Mouse (Mus musculus) hindbrain, postnatal 0 days (tissue): Measurements from ENCODE around the gene Pam. TPM values are rescaled to one million over a fixed set of nuclear protein-coding genes. Genes with fewer than 3 reads are reported as not detected.

Source experiments
- ATAC-seq: fragments of 200-750 bp; cut with Nextera tagmentation; 2 replicates; pipeline ENCODE4 v1.8.0; 2017; ENCODE audit warnings: mild to moderate bottlenecking, moderate TSS enrichment, moderate library complexity
- DNase-seq: peaks from one replicate; pipeline ENCODE4 v3.0.0-alpha.2; 2015; ENCODE audit warnings: low spot score
- H3K27ac ChIP-seq: fragments of 300-500 bp; sonication (generic); 2 replicates; pipeline ENCODE4 v1.5.1; 2014; ENCODE audit warnings: mild to moderate bottlenecking
- H3K27me3 ChIP-seq: fragments of 300-500 bp; sonication (generic); 2 replicates; pipeline ENCODE4 v1.6.1; 2014; ENCODE audit warnings: low read length, mixed read lengths; ENCODE audit not compliant: insufficient read depth
- H3K36me3 ChIP-seq: fragments of 300-500 bp; sonication (generic); 2 replicates; pipeline ENCODE4 v1.6.1; 2014; ENCODE audit warnings: low read length, mixed read lengths; ENCODE audit not compliant: insufficient read depth
- H3K4me1 ChIP-seq: fragments of 300-500 bp; sonication (generic); 2 replicates; pipeline ENCODE4 v1.6.1; 2014; ENCODE audit warnings: antibody characterized with exemption, low read length, mixed read lengths; ENCODE audit not compliant: insufficient read depth
- H3K4me2 ChIP-seq: fragments of 300-500 bp; sonication (generic); 2 replicates; pipeline ENCODE4 v1.6.1; 2014; ENCODE audit warnings: low read depth, mild to moderate bottlenecking, low read length, moderate library complexity, mixed read lengths
- H3K4me3 ChIP-seq: fragments of 300-500 bp; sonication (generic); 2 replicates; pipeline ENCODE4 v1.5.1; 2014; ENCODE audit warnings: low read length
- H3K9ac ChIP-seq: fragments of 300-500 bp; sonication (generic); replicated peaks from 2 replicates; pipeline ENCODE4 v1.6.1; 2014; ENCODE audit warnings: mild to moderate bottlenecking, low read length, moderate library complexity, mixed read lengths
- H3K9me3 ChIP-seq: fragments of 300-500 bp; sonication (generic); 2 replicates; pipeline ENCODE4 v1.6.1; 2016; ENCODE audit warnings: low read length, mixed read lengths
- CTCF ChIP-seq: IDR thresholded peaks from 2 replicates; pipeline ENCODE4 v1.5.1; 2016; ENCODE audit warnings: antibody characterized with exemption, control low read depth, low read depth
- WGBS: fragments of 180-500 bp; shearing (Covaris S2); extraction: QIAGEN DNeasy Blood & Tissue Kit; methylation state at CpG from one replicate; pipeline ENCODE4 v1.1.7; 2014; 5-methylcytosine and 5-hydroxymethylcytosine counted together
- polyA plus RNA-seq: library from polyadenylated mRNA; unstranded; fragments of >200 nt; fragmentation: Nextera tagmentation; extraction: Ambion mirVana; gene quantifications from 2 replicates; pipeline ENCODE4 v1.2.1, GENCODE M21; 2015
- total RNA-seq: library from RNA; depleted of rRNA; stranded (reverse); fragments of >200 nt; gene quantifications from 2 replicates; pipeline ENCODE4 v1.2.3, GENCODE M21; 2014

Gene Pam
- total and polyA plus RNA-seq, 2 experiments from 2014 or later, result 40.8 to 76.8 TPM

- DNase-seq, result peak; percentile 76
- H3K36me3 ChIP-seq, result no peaks in the 10 kb centered on the region
- H3K27me3 ChIP-seq, result no peaks in the 10 kb centered on the region
- peak; percentile 74 for TF ChIP-seq CTCF
- no peaks in the 10 kb centered on the region for H3K9me3 ChIP-seq
- H3K4me1 ChIP-seq, result no peaks in the 10 kb centered on the region
- no peak overlapping the region for H3K4me2 ChIP-seq
- no peak for ATAC-seq
- H3K27ac ChIP-seq, result no peak overlapping the region
- H3K9ac ChIP-seq, result no peak overlapping the region
- 28% methylated on average over 2 of the region's 2 CpGs for WGBS
- H3K4me3 ChIP-seq, result no peak overlapping the region
Measured at GRCm38 (mm10) chr1:97809255-97809912, 286.1 kb downstream of the Pam start.

GRCm38 (mm10) chr1:97804520-97804919 lies 290.9 kb downstream of the Pam start:
- Histone ChIP-seq H3K9me3 (0 out of 2 replicates have a peak, but pooled peaks cover 2% of the 10 kb centered on the region), H3K4me1 (no peaks in the 10 kb centered on the region), H3K4me2 (no peak overlapping the region), H3K27me3 (no peaks in the 10 kb centered on the region), H3K36me3 (no peaks in the 10 kb centered on the region), H3K4me3 (no peak overlapping the region), H3K9ac (no peak overlapping the region), H3K27ac (no peak overlapping the region)
- TF ChIP-seq CTCF, result no peak
- ATAC-seq, result no peak
- no peak for DNase-seq

- no peak overlapping the region for H3K9ac ChIP-seq
- 0 out of 2 replicates have a peak, but pooled peaks cover 2% of the 10 kb centered on the region for H3K9me3 ChIP-seq
- peak; percentile 65 for TF ChIP-seq CTCF
- ATAC-seq (no peak), DNase-seq (peak; percentile 60)
- no peak overlapping the region for H3K4me2 ChIP-seq
- no peaks in the 10 kb centered on the region for H3K36me3 ChIP-seq
- no peaks in the 10 kb centered on the region for H3K4me1 ChIP-seq
- no peak overlapping the region for H3K27ac ChIP-seq
- no peaks in the 10 kb centered on the region for H3K27me3 ChIP-seq
- no peak overlapping the region for H3K4me3 ChIP-seq
- WGBS, result 40% methylated on average over 4 of the region's 4 CpGs
Measured at GRCm38 (mm10) chr1:97802207-97802902, 293.1 kb downstream of the Pam start.

GRCm38 (mm10) chr1:97795936-97796335 lies 299.5 kb downstream of the Pam start:
- no peak overlapping the region for H3K4me2 ChIP-seq
- no peak overlapping the region for H3K9ac ChIP-seq
- 0 out of 2 replicates have a peak, but pooled peaks cover 2% of the 10 kb centered on the region for H3K9me3 ChIP-seq
- no peaks in the 10 kb centered on the region for H3K4me1 ChIP-seq
- no peak for TF ChIP-seq CTCF
- H3K27ac ChIP-seq, result no peak overlapping the region
- 87% methylated on average over 9 of the region's 9 CpGs for WGBS
- no peak for ATAC-seq
- H3K4me3 ChIP-seq, result no peak overlapping the region
- no peak for DNase-seq
- no peaks in the 10 kb centered on the region for H3K27me3 ChIP-seq
- no peaks in the 10 kb centered on the region for H3K36me3 ChIP-seq

GRCm38 (mm10) chr1:97794110-97794509 lies 301.3 kb downstream of the Pam start:
- H3K27ac ChIP-seq, result no peak overlapping the region
- H3K9me3 ChIP-seq, result no peaks in the 10 kb centered on the region
- DNase-seq (no peak), ATAC-seq (no peak)
- no peaks in the 10 kb centered on the region for H3K4me1 ChIP-seq
- H3K27me3 ChIP-seq, result no peaks in the 10 kb centered on the region
- no peak overlapping the region for H3K4me2 ChIP-seq
- TF ChIP-seq CTCF, result no peak
- WGBS, result 90% methylated on average over 3 of the region's 3 CpGs
- H3K4me3 ChIP-seq, result no peak overlapping the region
- no peaks in the 10 kb centered on the region for H3K36me3 ChIP-seq
- H3K9ac ChIP-seq, result no peak overlapping the region

GRCm38 (mm10) chr1:97788490-97788889 lies 307.0 kb downstream of the Pam start:
- no peaks in the 10 kb centered on the region for H3K9me3 ChIP-seq
- no peaks in the 10 kb centered on the region for H3K4me1 ChIP-seq
- 90% methylated on average over 2 of the region's 2 CpGs for WGBS
- no peak overlapping the region for H3K4me3 ChIP-seq
- no peaks in the 10 kb centered on the region for H3K36me3 ChIP-seq
- no peak overlapping the region for H3K4me2 ChIP-seq
- DNase-seq (no peak), ATAC-seq (no peak)
- no peaks in the 10 kb centered on the region for H3K27me3 ChIP-seq
- TF ChIP-seq CTCF, result no peak
- no peak overlapping the region for H3K27ac ChIP-seq
- no peak overlapping the region for H3K9ac ChIP-seq

- Histone ChIP-seq H3K4me2 (no peak overlapping the region), H3K9me3 (no peaks in the 10 kb centered on the region), H3K27me3 (no peaks in the 10 kb centered on the region), H3K36me3 (no peaks in the 10 kb centered on the region), H3K4me1 (no peaks in the 10 kb centered on the region), H3K27ac (no peak overlapping the region), H3K9ac (no peak overlapping the region), H3K4me3 (no peak overlapping the region)
- WGBS, result 92% methylated on average over 3 of the region's 3 CpGs
- no peak for DNase-seq
- ATAC-seq, result no peak
- no peak for TF ChIP-seq CTCF
Measured at GRCm38 (mm10) chr1:97787674-97788073, 307.8 kb downstream of the Pam start.
